Mouse (Mus musculus) fibroblast of lung, adult 2 months (primary cell): ENCODE results near the gene Zcrb1.
A peak's percentile ranks its signal among the peaks of the same experiment; 100 is the strongest.

ENCODE experiments used
- DNase-seq: peaks from one replicate; pipeline ENCODE4 v3.0.0-alpha.2; 2011; ENCODE audit warnings: low read depth

Gene Zcrb1

DNA sequence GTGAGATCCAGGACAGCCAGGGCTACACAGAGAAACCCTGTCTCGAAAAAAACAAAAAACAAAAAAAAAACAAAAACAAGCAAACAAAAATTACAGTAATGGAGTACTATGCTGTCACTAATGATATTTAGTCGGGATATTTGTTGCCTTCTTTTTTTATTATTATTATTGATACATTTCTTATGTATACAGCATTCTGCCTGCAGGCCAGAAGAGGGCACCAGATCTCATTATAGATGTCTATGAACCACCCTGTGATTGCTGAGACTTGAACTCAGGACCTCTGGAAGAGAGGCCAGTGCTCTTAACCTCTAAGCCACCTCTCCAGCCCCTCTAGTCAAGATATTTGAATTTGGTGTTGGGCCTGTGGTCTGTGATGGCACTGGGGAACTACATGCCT lies 26.3 kb downstream of the Zcrb1 start:
- DNase-seq: no peak

DNA sequence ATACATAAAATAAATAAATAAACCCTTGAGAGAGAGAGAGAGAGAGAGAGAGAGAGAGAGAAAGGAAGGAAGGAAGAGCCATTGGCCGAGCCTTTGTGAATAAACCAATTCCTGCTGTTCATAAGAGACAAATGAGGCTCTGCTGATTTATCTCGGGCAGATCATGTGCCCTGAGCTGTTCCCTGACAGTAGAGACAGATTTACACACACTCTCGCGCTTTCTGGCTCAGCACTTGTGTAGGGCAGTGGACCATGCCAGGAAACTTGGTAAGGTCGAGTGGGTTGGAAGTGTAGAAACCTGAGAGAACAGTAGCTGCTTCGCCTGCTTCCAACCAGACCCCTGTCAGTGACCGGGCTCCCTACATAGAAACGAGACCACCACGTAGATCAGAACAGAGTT lies 29.6 kb downstream of the Zcrb1 start:
- DNase-seq: no peak

DNA sequence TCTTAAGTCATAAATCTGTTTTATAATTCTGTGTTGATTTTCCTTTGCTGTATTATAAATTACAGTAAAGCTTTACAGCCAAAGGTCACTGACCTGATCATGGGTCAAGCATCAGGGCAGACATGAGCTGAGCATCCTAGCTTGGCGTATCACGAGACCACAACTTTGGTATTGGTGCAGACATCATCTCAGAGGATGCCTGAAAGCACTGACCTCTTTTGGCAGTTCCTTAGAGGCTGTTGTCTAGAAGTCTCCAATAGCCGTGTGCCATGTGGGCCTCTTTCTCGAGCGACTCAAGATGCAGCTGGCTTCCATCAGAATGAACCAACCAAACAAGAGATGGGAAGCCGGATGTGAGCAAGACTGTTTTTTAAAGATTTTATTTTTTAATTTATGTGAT lies 32.6 kb downstream of the Zcrb1 start:
- no peak for DNase-seq

DNA sequence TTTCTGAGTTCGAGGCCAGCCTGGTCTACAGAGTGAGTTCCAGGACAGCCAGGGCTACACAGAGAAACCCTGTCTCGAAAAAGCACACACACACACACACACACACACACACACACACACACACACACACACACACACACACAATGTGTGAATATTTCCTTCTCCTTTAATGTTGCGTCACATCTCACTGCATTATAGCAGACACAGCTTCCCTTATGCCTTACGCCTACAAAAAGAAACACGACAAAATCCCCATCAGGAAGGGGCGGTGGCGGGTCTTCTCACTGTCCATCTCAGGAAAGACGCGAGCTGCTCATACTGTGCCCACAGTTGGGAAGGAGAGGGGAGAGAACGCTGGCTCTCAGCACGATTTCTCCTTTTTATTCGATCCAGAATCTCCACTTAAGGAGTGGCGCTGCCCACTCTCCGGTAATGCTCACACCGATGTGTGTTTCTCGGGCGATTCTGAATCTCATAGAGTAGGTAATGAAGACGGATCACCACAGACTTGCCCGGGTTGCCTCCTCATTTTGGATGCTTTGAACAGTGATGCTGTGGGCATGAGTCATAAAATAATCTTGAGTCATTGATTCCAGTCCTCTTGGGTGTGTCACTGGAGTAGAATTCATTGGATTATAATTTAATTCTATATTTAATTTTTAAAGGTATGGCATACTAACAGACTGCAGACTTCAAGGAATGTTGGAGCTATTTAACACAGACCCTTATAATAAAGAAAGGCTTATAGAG lies 39.6 kb downstream of the Zcrb1 start:
- DNase-seq: no peak

DNA sequence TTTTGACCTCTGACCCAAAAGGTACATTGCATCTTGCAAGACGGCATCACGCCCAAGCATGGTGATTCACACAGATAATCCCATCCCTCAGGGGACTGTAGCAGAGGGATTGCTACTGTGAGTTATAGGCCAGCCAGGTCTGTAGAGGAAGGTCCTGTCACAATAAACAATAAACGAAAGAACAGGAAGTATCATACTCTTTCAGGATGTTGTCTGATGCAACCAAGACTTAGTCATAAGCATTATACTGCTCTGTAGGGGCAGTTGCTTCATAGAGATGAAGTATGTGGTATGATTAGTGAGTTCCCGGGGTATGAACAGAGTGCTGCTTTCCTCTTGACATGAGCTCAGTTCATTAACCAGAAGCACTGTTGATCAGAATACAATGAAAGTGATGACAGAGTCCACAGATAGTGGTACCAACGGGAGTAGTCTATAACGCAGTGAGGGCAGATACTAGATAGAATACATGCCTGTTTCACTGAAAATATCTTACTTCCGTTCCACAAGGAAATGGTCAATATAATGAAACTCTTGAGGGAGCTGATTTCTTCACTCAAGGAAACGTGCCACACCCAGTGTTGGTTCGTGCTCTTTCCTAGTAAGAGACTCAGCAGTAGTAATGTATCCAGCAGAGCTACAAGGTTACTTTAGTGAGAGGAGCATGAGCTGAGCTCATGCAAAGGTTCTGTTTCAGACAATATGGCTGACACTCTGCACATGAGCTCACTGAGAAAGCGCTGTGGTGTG lies 57.3 kb downstream of the Zcrb1 start:
- no peak for DNase-seq

DNA sequence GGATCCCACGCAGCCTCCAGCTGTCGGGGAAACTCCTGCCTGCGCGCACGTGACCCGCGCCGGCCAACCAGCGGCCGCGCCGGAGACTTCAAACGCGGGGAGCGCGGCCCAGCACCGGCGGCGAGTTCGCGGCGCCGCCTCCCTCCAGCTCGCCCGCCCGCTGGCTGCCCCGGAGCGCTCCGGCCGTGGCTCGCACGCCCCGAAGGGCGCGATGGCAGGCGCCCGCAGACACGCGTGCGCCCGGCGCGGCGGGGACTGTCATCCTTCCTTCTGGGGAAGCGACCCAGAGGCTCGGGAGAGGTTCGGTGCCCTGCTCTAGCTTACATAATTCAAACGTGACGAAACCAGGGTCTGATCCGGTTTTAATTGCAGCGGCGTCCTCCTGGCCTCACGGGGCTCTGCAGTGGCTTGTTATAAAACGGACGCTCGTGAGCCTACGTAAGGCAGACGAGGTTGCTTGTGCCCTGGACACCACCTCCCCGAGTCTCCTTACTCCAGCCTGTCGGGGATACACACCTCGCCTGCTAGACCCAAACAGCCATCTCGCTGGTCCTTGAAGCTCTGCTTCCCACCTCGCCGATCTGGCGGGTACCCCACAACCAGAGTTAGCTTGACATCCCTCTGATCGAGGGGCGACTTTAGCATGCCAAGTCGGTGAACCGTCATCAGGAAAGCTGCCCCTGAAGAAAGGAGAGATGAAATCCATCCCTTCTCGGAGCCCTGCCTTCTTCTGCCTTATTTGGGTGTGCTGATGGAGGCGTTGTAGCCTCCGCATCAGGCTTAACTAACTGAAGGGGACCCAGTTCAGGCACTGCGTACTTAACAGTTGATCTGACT lies 61.0 kb downstream of the Zcrb1 start, which contains the start of gene Yaf2:
TSS of gene Yaf2 (minus strand) at position 11 of the 837 bp plus-strand sequence.
- peak; percentile 52 for DNase-seq

DNA sequence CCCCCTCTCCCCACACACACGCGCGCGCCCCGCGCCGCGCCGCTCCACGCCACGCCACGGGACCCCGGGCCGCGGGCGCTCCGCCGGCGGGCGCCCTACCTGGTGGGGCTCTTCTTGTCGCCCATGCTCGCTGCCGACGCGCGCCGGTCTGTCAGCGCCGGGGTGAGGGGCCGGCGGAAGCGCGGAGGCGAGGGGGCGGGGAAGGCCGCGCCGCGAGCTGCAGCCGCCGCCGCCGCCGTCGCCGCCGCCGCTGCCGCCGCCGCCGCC lies 61.5 kb downstream of the Zcrb1 start:
- DNase-seq: no peak
